Mouse (Mus musculus) small intestine, adult 2 months (tissue): ENCODE data around the gene Tpi1. TPM values are rescaled to one million over a fixed set of nuclear protein-coding genes. Genes with fewer than 3 reads are reported as not detected.

Experiments used
- H3K27ac ChIP-seq: fragments of 200-500 bp; 2 replicates; pipeline ENCODE4 v1.5.1; 2012; ENCODE audit warnings: low read depth, low read length, control low read depth, inconsistent platforms; ENCODE audit not compliant: insufficient read depth
- H3K27me3 ChIP-seq: fragments of 200-500 bp; 2 replicates; pipeline ENCODE4 v1.6.1; 2012; ENCODE audit warnings: mild to moderate bottlenecking, moderate library complexity, low read length, inconsistent platforms; ENCODE audit not compliant: control insufficient read depth, insufficient read depth
- H3K36me3 ChIP-seq: fragments of 200-500 bp; 2 replicates; pipeline ENCODE4 v1.6.1; 2012; ENCODE audit warnings: mild to moderate bottlenecking, low read length, control low read depth, inconsistent platforms; ENCODE audit not compliant: control insufficient read depth, insufficient read depth
- H3K4me1 ChIP-seq: fragments of 200-500 bp; 2 replicates; pipeline ENCODE4 v1.6.1; 2012; ENCODE audit warnings: low read length, inconsistent platforms, mixed read lengths; ENCODE audit not compliant: control insufficient read depth, insufficient read depth, insufficient read length
- H3K4me3 ChIP-seq: fragments of 200-500 bp; 2 replicates; pipeline ENCODE4 v1.5.1; 2012; ENCODE audit warnings: low read depth, mild to moderate bottlenecking, control low read depth, inconsistent platforms, low read length, moderate library complexity
- CTCF ChIP-seq: fragments of 200-500 bp; IDR thresholded peaks from 2 replicates; pipeline ENCODE4 v1.5.1; 2012; ENCODE audit warnings: low read depth, mild to moderate bottlenecking, control low read depth, inconsistent platforms, low read length, moderate library complexity, mixed read lengths; ENCODE audit not compliant: insufficient replicate concordance, insufficient read length; ENCODE audit errors: extremely low read depth
- POLR2A ChIP-seq: fragments of 200-500 bp; IDR thresholded peaks from 2 replicates; pipeline ENCODE4 v1.6.1; 2012; ENCODE audit warnings: low read depth, mild to moderate bottlenecking, control low read depth, inconsistent platforms, low read length, moderate library complexity
- WGBS: fragments of 180-500 bp; shearing (Covaris S2); methylation state at CpG from one replicate; pipeline ENCODE4 v1.1.7; 2018; 5-methylcytosine and 5-hydroxymethylcytosine counted together
- polyA plus RNA-seq: library from polyadenylated mRNA; depleted of rRNA; stranded (reverse); fragments of >200 nt; gene quantifications from 2 replicates; pipeline ENCODE4 v1.2.3, GENCODE M21; 2012

Gene Tpi1
- polyA plus RNA-seq, 1 experiment = 801 TPM

GRCm38 (mm10) chr6:124858561-124859318 is 44.6 kb upstream of the Tpi1 start:
- no peak overlapping the region for H3K4me3 ChIP-seq
- no peak for TF ChIP-seq CTCF
- no peak for TF ChIP-seq POLR2A
- H3K4me1 ChIP-seq = peaks cover 4% of the 10 kb centered on the region
- 75% methylated on average over 28 of the region's 28 CpGs for WGBS
- H3K27ac ChIP-seq = no peak overlapping the region
- peaks cover 33% of the 10 kb centered on the region for H3K27me3 ChIP-seq
- H3K36me3 ChIP-seq = no peaks in the 10 kb centered on the region

- WGBS = 36% methylated on average over 26 of the region's 26 CpGs
Measured at GRCm38 (mm10) chr6:124857840-124858530, 43.9 kb upstream of the Tpi1 start.

GRCm38 (mm10) chr6:124856916-124857839 is 43.1 kb upstream of the Tpi1 start, which contains the start of gene P3h3:
Gene P3h3, minus strand, starts transcription at chr6:124857752.
- peak; percentile 65; the same call in 1 of the 2 replicates for TF ChIP-seq CTCF
- TF ChIP-seq POLR2A = no peak
- H3K27me3 ChIP-seq = peaks cover 24% of the 10 kb centered on the region
- no peak within 1 kb of the TSS for H3K27ac ChIP-seq
- H3K4me1 ChIP-seq = no peaks in the 10 kb centered on the region; the same call in 1 of the 2 replicates
- no peaks in the 10 kb centered on the region for H3K36me3 ChIP-seq
- WGBS = 2% methylated on average over 81 of the region's 86 CpGs
- peak within 1 kb of the TSS; percentile 71 for H3K4me3 ChIP-seq

More at GRCm38 (mm10) chr6:124857840-124858530, 43.9 kb upstream of the Tpi1 start:
- H3K27ac ChIP-seq = no peak overlapping the region
- H3K27me3 ChIP-seq = peaks cover 27% of the 10 kb centered on the region
- peak overlapping the region; percentile 71 for H3K4me3 ChIP-seq
- H3K36me3 ChIP-seq = no peaks in the 10 kb centered on the region
- H3K4me1 ChIP-seq = peaks cover under 1% of the 10 kb centered on the region; the same call in 1 of the 2 replicates
- TF ChIP-seq POLR2A (no peak), CTCF (no peak)

- no peaks in the 10 kb centered on the region for H3K36me3 ChIP-seq
- no peak overlapping the region for H3K27ac ChIP-seq
- H3K27me3 ChIP-seq = peaks cover 24% of the 10 kb centered on the region
- no peak for TF ChIP-seq POLR2A
- no peak for TF ChIP-seq CTCF
- no peak overlapping the region for H3K4me3 ChIP-seq
- 26% methylated on average over 14 of the region's 14 CpGs for WGBS
- H3K4me1 ChIP-seq = no peaks in the 10 kb centered on the region; the same call in 1 of the 2 replicates
Measured at GRCm38 (mm10) chr6:124856321-124856720, 42.2 kb upstream of the Tpi1 start.

GRCm38 (mm10) chr6:124854647-124855046 is 40.6 kb upstream of the Tpi1 start:
- WGBS = 65% methylated on average over 12 of the region's 12 CpGs

GRCm38 (mm10) chr6:124850535-124850934 is 36.4 kb upstream of the Tpi1 start:
- no peak for TF ChIP-seq POLR2A
- no peak for TF ChIP-seq CTCF
- Histone ChIP-seq H3K4me1 (no peaks in the 10 kb centered on the region), H3K4me3 (no peak overlapping the region), H3K27me3 (no peaks in the 10 kb centered on the region), H3K36me3 (no peaks in the 10 kb centered on the region), H3K27ac (no peak overlapping the region)
- 52% methylated on average over 8 of the region's 8 CpGs for WGBS

More at GRCm38 (mm10) chr6:124854647-124855046, 40.6 kb upstream of the Tpi1 start:
- H3K36me3 ChIP-seq = no peaks in the 10 kb centered on the region
- no peak overlapping the region for H3K27ac ChIP-seq
- TF ChIP-seq CTCF (no peak), POLR2A (no peak)
- H3K4me1 ChIP-seq = no peaks in the 10 kb centered on the region
- H3K4me3 ChIP-seq = no peak overlapping the region
- peaks cover 24% of the 10 kb centered on the region for H3K27me3 ChIP-seq
